Mouse (Mus musculus) intestine, embryonic 14.5 days (tissue): ENCODE measurements around the gene Olfr64. TPM values are rescaled to one million over a fixed set of nuclear protein-coding genes. Genes with fewer than 3 reads are reported as not detected.
A peak's percentile ranks its signal among the peaks of the same experiment; 100 is the strongest.

Source experiments
- ATAC-seq: fragments of 200-750 bp; cut with Nextera tagmentation; replicated peaks from 2 replicates; pipeline ENCODE4 v1.8.0; 2017; ENCODE audit warnings: low read depth, moderate number of reproducible peaks, moderate TSS enrichment, moderate library complexity; ENCODE audit not compliant: low FRiP score, low TSS enrichment
- DNase-seq: peaks from one replicate; pipeline ENCODE4 v3.0.0-alpha.2; 2018; ENCODE audit warnings: low spot score
- H3K27ac ChIP-seq: fragments of 300-500 bp; sonication (generic); 2 replicates; pipeline ENCODE4 v1.5.1; 2014; ENCODE audit warnings: low read depth, mild to moderate bottlenecking, control low read depth
- H3K27me3 ChIP-seq: fragments of 300-500 bp; sonication (generic); replicated peaks from 2 replicates; pipeline ENCODE4 v1.6.1; 2014; ENCODE audit warnings: low read length, control low read depth; ENCODE audit not compliant: control insufficient read depth, insufficient read depth
- H3K36me3 ChIP-seq: fragments of 300-500 bp; sonication (generic); 2 replicates; pipeline ENCODE4 v1.6.1; 2014; ENCODE audit warnings: low read length, control low read depth; ENCODE audit not compliant: control insufficient read depth, insufficient read depth
- H3K4me1 ChIP-seq: fragments of 300-500 bp; sonication (generic); replicated peaks from 2 replicates; pipeline ENCODE4 v1.6.1; 2014; ENCODE audit warnings: low read length, control low read depth, mixed read lengths; ENCODE audit not compliant: control insufficient read depth, insufficient read depth
- H3K4me2 ChIP-seq: fragments of 300-500 bp; sonication (generic); 2 replicates; pipeline ENCODE4 v1.6.1; 2014; ENCODE audit warnings: low read length
- H3K4me3 ChIP-seq: fragments of 300-500 bp; sonication (generic); 2 replicates; pipeline ENCODE4 v1.5.1; 2014; ENCODE audit warnings: low read depth, low read length, control low read depth, mixed read lengths
- H3K9ac ChIP-seq: fragments of 300-500 bp; sonication (generic); 2 replicates; pipeline ENCODE4 v1.6.1; 2014; ENCODE audit warnings: mild to moderate bottlenecking, low read length
- H3K9me3 ChIP-seq: fragments of 300-500 bp; sonication (generic); 2 replicates; pipeline ENCODE4 v1.6.1; 2016; ENCODE audit warnings: low read length, control low read depth; ENCODE audit not compliant: control insufficient read depth
- WGBS: fragments of 180-500 bp; shearing (Covaris S2); extraction: QIAGEN DNeasy Blood & Tissue Kit; methylation state at CpG from one replicate; pipeline ENCODE4 v1.1.7; 2014; 5-methylcytosine and 5-hydroxymethylcytosine counted together
- polyA plus RNA-seq: library from polyadenylated mRNA; unstranded; fragments of >200 nt; fragmentation: Nextera tagmentation; extraction: Ambion mirVana; gene quantifications from 2 replicates; pipeline ENCODE4 v1.2.1, GENCODE M21; 2014

The Olfr64 gene
- polyA plus RNA-seq, 1 experiment from 2014 or later, result not detected

DNA sequence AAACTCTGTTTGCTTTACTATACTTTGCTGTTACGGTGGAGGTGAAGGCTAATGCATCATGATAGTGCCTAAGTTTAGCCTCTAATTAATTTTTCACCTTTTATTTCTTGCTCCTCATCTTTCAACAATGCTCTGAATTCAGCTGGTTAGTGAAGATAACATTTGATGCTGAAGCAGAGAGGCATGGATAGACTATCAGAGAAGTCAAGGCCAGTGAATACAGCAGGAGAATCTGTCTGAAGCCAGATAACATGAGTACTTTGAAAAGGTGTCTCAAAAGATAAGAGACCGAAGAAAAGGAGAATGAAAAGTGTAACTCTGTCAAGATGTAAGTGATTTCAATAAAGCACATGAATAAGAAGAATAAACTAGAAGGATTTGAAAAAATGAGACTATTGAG lies 17.2 kb downstream of the Olfr64 start:
- Histone ChIP-seq H3K27me3 (no peaks in the 10 kb centered on the region), H3K4me3 (no peak overlapping the region), H3K9ac (no peak overlapping the region), H3K27ac (no peak overlapping the region), H3K4me1 (no peaks in the 10 kb centered on the region), H3K36me3 (no peaks in the 10 kb centered on the region), H3K4me2 (no peak overlapping the region), H3K9me3 (no peaks in the 10 kb centered on the region)
- no peak for ATAC-seq
- DNase-seq, result no peak
- 87% methylated on average over 2 of the region's 2 CpGs for WGBS

DNA sequence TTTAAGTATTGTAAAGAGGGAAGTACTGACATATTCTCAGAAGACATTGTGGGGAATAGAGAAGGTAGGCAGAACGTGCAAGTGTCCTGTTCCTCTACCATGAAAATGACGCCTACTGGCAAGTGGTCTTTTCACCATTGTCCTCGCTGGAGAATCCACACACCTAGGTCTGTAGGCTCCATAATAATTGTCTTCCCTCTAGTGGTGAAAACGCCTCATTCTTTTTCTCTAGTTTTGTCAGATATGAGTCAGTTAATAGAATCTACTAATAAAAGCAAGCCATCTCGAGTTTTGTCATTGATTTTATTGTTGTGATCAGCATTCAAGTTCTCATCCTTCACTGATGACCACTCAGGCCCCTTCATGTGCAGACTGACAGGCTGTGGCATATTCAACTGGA lies 19.8 kb downstream of the Olfr64 start:
- Histone ChIP-seq H3K9me3 (no peaks in the 10 kb centered on the region), H3K4me3 (no peak overlapping the region), H3K9ac (no peak overlapping the region), H3K4me1 (no peaks in the 10 kb centered on the region), H3K4me2 (no peak overlapping the region), H3K36me3 (no peaks in the 10 kb centered on the region), H3K27ac (no peak overlapping the region), H3K27me3 (no peaks in the 10 kb centered on the region)
- ATAC-seq (no peak), DNase-seq (no peak)
- 38% methylated on average over 5 of the region's 5 CpGs for WGBS

DNA sequence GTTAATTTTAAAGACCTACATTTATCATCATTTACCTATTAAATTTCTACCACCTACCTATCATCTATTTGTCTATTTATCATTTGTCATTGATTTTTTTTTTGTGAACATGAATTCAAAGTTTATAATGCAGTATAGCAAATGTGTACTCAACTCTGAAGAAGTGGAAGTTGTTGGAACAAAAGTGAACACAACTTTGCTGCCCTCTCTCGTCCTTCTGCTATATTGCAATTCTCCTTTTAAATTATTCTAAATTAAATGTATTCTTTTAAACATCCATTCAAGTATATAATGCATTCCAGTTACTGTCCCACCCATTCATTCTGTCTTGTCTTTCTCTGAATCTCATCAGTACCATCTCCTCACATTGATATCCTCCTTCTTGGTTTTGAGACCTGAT lies 21.2 kb downstream of the Olfr64 start:
- Histone ChIP-seq H3K36me3 (no peaks in the 10 kb centered on the region), H3K4me3 (no peak overlapping the region), H3K27ac (no peak overlapping the region), H3K9me3 (no peaks in the 10 kb centered on the region), H3K4me1 (no peaks in the 10 kb centered on the region), H3K27me3 (no peaks in the 10 kb centered on the region), H3K9ac (no peak overlapping the region), H3K4me2 (no peak overlapping the region)
- no peak for ATAC-seq
- WGBS, result 3% methylated on average over 1 of the region's 1 CpGs
- DNase-seq, result no peak

DNA sequence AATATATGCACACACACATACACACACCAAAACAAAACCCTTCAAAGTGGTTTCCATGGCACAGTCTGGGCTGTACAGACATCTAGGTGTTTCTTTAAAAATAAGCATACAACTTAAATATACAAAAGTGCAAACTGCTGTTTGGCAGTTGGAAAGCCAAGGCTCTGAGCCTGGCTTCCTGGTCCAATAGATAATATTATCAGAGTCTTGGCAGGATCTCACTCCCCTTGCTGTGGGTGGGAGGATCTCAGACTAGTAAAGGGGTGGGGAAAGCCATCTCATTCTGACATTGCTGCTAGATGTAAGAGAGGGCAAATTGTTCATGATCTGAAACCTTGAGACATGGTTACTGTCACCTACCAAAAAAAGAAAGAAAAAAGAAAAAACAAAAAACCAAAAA lies 23.6 kb downstream of the Olfr64 start:
- Histone ChIP-seq H3K4me1 (no peaks in the 10 kb centered on the region), H3K36me3 (no peaks in the 10 kb centered on the region), H3K4me2 (no peak overlapping the region), H3K27me3 (no peaks in the 10 kb centered on the region), H3K27ac (no peak overlapping the region), H3K9ac (no peak overlapping the region), H3K4me3 (no peak overlapping the region), H3K9me3 (no peaks in the 10 kb centered on the region)
- ATAC-seq, result no peak
- no peak for DNase-seq

DNA sequence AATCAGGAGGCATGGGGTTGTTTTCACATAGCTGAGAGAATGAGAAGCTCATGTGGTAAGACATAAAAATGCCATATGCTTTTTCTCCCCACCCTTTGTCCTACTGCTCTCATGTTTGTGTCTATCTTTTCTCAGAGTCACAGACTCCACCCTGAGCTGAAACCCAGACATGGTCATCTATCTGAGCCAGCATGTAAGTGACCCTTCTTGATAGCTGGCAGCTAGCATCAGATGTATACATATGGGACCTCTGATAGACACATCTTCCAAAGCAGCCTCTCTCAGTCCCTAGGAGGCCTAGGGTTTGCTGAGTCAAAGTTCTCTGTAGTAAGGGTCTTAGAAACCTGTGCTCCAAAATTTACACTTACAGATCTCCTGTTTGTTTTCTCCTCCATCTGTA lies 28.6 kb downstream of the Olfr64 start:
- H3K27ac ChIP-seq, result no peak overlapping the region

DNA sequence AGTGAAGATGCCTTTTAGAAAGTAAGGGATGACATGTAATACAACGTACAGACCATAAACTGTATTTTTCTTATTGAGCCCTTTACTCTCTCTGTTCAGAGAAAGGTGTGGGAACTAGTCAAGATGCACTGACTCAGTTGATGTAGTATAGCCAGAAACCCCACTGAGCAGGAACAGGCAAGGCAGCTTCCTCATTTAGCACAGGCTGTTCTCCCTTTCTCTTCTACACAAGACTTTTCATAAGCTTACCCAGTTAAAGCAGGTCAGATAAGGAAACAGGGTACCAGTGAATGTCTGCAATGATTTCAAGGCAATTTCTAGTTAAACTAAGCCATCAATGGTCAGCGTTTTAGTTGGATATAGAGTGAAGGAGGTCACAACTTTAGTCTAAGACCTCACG lies 32.8 kb downstream of the Olfr64 start:
- Histone ChIP-seq H3K4me2 (no peak overlapping the region), H3K27me3 (no peaks in the 10 kb centered on the region), H3K9ac (no peak overlapping the region), H3K9me3 (no peaks in the 10 kb centered on the region), H3K4me1 (no peaks in the 10 kb centered on the region), H3K4me3 (no peak overlapping the region), H3K36me3 (no peaks in the 10 kb centered on the region), H3K27ac (no peak overlapping the region)
- no peak for ATAC-seq
- WGBS, result 81% methylated on average over 3 of the region's 3 CpGs
- DNase-seq, result no peak

More for the DNA sequence above, 28.6 kb downstream of the Olfr64 start:
- Histone ChIP-seq H3K9me3 (no peaks in the 10 kb centered on the region), H3K4me1 (no peaks in the 10 kb centered on the region), H3K4me3 (no peak overlapping the region), H3K36me3 (no peaks in the 10 kb centered on the region), H3K4me2 (no peak overlapping the region), H3K9ac (no peak overlapping the region), H3K27me3 (no peaks in the 10 kb centered on the region)
- ATAC-seq (no peak), DNase-seq (no peak)

DNA sequence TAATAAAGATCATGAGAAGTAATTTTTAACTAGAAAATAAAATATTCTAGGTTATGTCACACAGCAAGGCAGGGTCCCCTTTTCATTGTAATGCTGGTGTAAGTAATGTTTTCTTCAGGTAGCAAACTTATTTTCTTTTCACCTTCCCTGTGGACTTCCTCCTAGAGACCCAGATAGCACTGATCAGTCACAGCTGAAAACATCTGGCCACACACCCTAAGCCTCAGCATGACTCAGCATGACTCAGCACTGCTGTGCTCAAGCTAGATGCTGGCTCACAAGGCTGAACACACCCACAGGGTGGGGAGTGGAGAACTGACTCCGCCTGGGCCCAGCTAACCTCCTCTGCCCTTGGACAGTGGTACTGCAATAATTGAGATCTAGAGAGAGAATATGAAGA lies 33.4 kb downstream of the Olfr64 start:
- H3K27me3 ChIP-seq, result no peaks in the 10 kb centered on the region
- DNase-seq, result no peak
- peak; percentile 68; the same call in 1 of the 2 replicates for ATAC-seq
- WGBS, result 50% methylated on average over 1 of the region's 1 CpGs
- no peak overlapping the region for H3K4me2 ChIP-seq
- H3K27ac ChIP-seq, result no peak overlapping the region
- H3K9me3 ChIP-seq, result no peaks in the 10 kb centered on the region
- no peaks in the 10 kb centered on the region for H3K36me3 ChIP-seq
- H3K9ac ChIP-seq, result no peak overlapping the region
- H3K4me1 ChIP-seq, result no peaks in the 10 kb centered on the region
- H3K4me3 ChIP-seq, result no peak overlapping the region

DNA sequence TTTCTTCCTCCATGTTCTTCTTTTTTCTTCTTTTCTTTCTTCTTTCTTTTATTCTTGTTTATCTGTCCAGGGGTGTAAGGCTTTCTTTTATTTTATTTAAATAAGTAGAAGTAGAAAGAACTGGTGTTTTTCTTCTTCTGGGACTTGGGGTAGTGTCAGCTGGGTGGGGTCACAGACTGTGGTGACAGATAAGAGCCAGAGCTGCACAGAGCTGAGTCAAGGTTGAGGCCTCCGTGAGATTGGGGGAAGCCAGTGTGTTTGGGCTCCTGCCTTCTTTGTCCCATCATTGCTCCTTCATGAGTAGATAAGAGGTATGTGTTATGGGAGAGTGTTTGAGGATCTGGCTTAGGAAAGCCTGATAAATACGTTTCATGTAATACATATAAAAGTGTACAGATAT lies 35.2 kb downstream of the Olfr64 start:
- Histone ChIP-seq H3K9me3 (no peaks in the 10 kb centered on the region), H3K27me3 (no peaks in the 10 kb centered on the region)
- no peak for DNase-seq

DNA sequence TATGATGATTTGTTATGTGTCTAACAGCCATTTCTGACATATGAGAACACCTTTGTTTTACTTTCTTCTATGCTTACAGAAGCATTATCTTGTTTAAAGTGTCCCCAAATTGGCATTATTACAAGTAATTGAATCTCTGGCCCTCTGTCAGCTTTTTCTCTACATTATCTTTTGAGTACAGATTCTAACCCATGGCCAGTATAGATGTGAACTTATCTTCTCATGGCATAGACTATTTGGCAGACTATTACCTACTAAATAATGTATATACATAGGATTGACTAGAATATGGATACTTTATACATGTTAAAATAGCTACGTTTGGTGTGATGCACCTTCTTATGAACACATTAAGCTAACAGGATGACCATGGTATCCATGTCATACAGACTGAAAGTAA lies 39.6 kb downstream of the Olfr64 start:
- 78% methylated on average over 1 of the region's 1 CpGs for WGBS
- no peaks in the 10 kb centered on the region for H3K9me3 ChIP-seq
- H3K4me1 ChIP-seq, result no peaks in the 10 kb centered on the region
- H3K9ac ChIP-seq, result no peak overlapping the region
- no peak overlapping the region for H3K27ac ChIP-seq
- no peak overlapping the region for H3K4me2 ChIP-seq
- ATAC-seq (no peak), DNase-seq (no peak)
- no peaks in the 10 kb centered on the region for H3K36me3 ChIP-seq
- no peaks in the 10 kb centered on the region for H3K27me3 ChIP-seq
- H3K4me3 ChIP-seq, result no peak overlapping the region

More for the DNA sequence above, 35.2 kb downstream of the Olfr64 start:
- no peak for ATAC-seq
- Histone ChIP-seq H3K9ac (no peak overlapping the region), H3K4me3 (no peak overlapping the region), H3K36me3 (no peaks in the 10 kb centered on the region), H3K27ac (no peak overlapping the region), H3K4me1 (no peaks in the 10 kb centered on the region), H3K4me2 (no peak overlapping the region)
- 58% methylated on average over 2 of the region's 2 CpGs for WGBS
